Mouse (Mus musculus): ENCODE data around the gene Gm5795.
A peak's percentile ranks its signal among the peaks of the same experiment; 100 is the strongest.
"Not testable (repeated sequence)": the region's sequence is repeated elsewhere in the genome, so short reads cannot be mapped to it uniquely, and the experiment has no call there.

Gene Gm5795

DNA sequence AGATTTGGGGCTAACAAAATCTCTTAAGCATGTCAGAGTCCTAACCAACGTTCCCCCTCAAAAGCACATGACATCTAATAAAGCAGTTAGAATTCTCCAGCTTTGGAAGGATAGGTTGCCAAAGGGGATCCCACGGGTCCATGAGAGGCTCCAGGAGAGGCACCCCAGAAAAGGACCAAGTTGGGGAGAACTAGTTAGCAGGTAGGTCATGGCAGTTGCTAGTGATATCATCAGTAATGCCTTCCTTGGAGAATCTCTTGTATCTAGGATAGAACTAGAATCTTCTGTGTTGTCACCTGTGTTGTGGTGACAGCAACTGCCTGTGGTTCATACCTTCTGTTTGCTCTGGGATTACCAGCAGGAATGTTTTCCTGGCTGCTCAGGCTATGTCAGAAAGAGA lies at the start of gene Gm5795:
Gene Gm5795, plus strand, starts transcription at position 301 of the 400 bp plus-strand sequence.
- DNase-seq (ENCODE audit: extremely low spot score, low spot score) = not testable (repeated sequence)

GRCm38 (mm10) chr14:3208272-3209152 lies 20.5 kb downstream of the Gm5795 start, which contains the start of gene D830030K20Rik:
Gene D830030K20Rik, plus strand, starts transcription at chr14:3208488.
- DNase-seq (ENCODE audit: extremely low spot score, low spot score) = peak; percentile 41

DNA sequence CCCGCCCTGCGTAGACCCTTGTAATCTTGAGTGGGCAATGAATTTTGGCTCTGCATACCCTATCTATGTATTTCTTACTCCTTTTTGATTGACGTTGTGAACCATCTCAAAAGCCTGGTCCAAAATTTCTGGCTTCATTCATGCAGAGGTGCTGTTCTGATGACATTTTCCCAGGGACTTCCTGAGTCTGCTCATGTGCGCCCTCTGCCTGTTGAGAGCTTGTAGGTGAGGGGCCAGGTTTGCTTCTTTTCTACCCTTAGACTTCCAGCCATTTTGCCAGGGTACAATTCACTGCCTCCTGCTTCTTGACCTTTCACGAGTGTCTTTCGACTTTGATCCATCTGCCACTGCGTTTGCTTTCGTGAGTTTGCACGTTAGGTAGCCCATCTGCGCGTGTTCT lies 21.3 kb downstream of the Gm5795 start:
- DNase-seq (ENCODE audit: extremely low spot score, low spot score) = peak; percentile 19

All from neural tube, embryonic 10.5 days (tissue).